In the genomic region with DNA sequence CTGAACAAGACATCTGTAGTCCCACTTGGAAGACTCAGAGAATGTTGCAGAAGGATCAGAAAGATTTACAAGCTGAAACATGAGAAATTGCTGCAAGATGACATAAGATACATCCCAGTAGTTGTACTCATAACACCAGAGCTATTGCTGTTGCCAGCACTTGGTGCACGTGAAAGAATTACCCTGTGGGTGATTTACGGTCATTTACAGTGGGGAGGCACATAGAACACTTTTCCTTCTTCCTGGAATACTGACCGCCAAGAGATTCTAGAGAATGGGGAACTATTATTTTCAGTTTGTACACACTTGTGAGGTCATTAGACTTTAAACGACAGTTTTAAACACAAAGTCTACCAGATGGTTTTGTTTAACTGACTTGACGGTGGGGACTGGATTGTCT, we compare ENCODE assay signal across 10 mouse cellular contexts.
"Had no signal": no experiment of that assay in that cellular context is flagged by ENCODE, and none has a peak within 500 bp of the region (broad histone marks: within the 10 kb centered on the region; RNA-seq: fewer than 3 reads in every experiment).

No protein-coding gene starts in this region.

- H3K36me3 ChIP-seq: limb, embryonic 12.5 days; liver, embryonic 12.5 days; midbrain, embryonic 13.5 days; stomach, embryonic 15.5 days had no signal

- H3K4me3 ChIP-seq: left cerebral cortex, adult 2 months; limb, embryonic 12.5 days; liver, embryonic 12.5 days; midbrain, embryonic 13.5 days; stomach, embryonic 15.5 days had no signal

- H3K4me1 ChIP-seq: limb, embryonic 12.5 days; liver, embryonic 12.5 days; midbrain, embryonic 13.5 days; stomach, embryonic 15.5 days had no signal

- H3K9me3 ChIP-seq: limb, embryonic 12.5 days; liver, embryonic 12.5 days; midbrain, embryonic 13.5 days; stomach, embryonic 15.5 days had no signal

- H3K27me3 ChIP-seq: limb, embryonic 12.5 days; liver, embryonic 12.5 days; midbrain, embryonic 13.5 days; stomach, embryonic 15.5 days had no signal

- H3K4me2 ChIP-seq: limb, embryonic 12.5 days; liver, embryonic 12.5 days; midbrain, embryonic 13.5 days; stomach, embryonic 15.5 days had no signal

- H3K9ac ChIP-seq: limb, embryonic 12.5 days; liver, embryonic 12.5 days; midbrain, embryonic 13.5 days; stomach, embryonic 15.5 days had no signal

- H3K27ac ChIP-seq: left cerebral cortex, adult 2 months; limb, embryonic 12.5 days; liver, embryonic 12.5 days; midbrain, embryonic 13.5 days; stomach, embryonic 15.5 days had no signal

- ATAC-seq: liver, embryonic 12.5 days; midbrain, embryonic 13.5 days had no signal

- DNase-seq: kidney, adult 18-20 months; kidney, postnatal 10 days; right cerebral cortex, postnatal 14 days; thymus, adult 2 months; thymus, postnatal 25 days had no signal
